Mouse (Mus musculus) layer of hippocampus, postnatal 14 days (tissue): Measurements from ENCODE around the gene Zfp277. TPM values are rescaled to one million over a fixed set of nuclear protein-coding genes. Genes with fewer than 3 reads are reported as not detected.

Source experiments
- DNase-seq, 2 experiments: peaks; one replicate each; pipeline ENCODE4 v3.0.0; 2021 to 2022; ENCODE audit warnings: low spot score in 2 of 2, mixed read lengths in 1 of 2
- total RNA-seq, 2 experiments: library from RNA; stranded (reverse); gene quantifications; 2 replicates each; pipeline ENCODE4 v1.2.3; 2021

Zfp277 gene
- total RNA-seq, 2 experiments from 2014 or later = 24.1 to 26.1 TPM

- DNase-seq = peak; percentile 50 to 58
These were observed 1.0 kb upstream of the Zfp277 start for GRCm38 (mm10) chr12:40446450-40447381.

- no peak for DNase-seq
These were observed 496 bp downstream of the Zfp277 start for GRCm38 (mm10) chr12:40445206-40445605.

- DNase-seq = no peak
These were observed 7.7 kb downstream of the Zfp277 start for GRCm38 (mm10) chr12:40438049-40438448.

- peak in 1 of 2 experiments; percentile 36 for DNase-seq
These were observed 11.6 kb downstream of the Zfp277 start for GRCm38 (mm10) chr12:40434101-40434500.

GRCm38 (mm10) chr12:40431075-40431474, 14.6 kb downstream of the Zfp277 start:
- no peak for DNase-seq

GRCm38 (mm10) chr12:40429976-40430375, 15.7 kb downstream of the Zfp277 start:
- DNase-seq = no peak

- DNase-seq = no peak
These were observed 18.1 kb downstream of the Zfp277 start for GRCm38 (mm10) chr12:40427606-40428005.

GRCm38 (mm10) chr12:40424991-40425390, 20.7 kb downstream of the Zfp277 start:
- no peak for DNase-seq

GRCm38 (mm10) chr12:40417257-40417656, 28.4 kb downstream of the Zfp277 start:
- DNase-seq = no peak

- DNase-seq = no peak
These were observed 30.3 kb downstream of the Zfp277 start for GRCm38 (mm10) chr12:40415312-40415925.

GRCm38 (mm10) chr12:40414682-40415311, 30.9 kb downstream of the Zfp277 start:
- DNase-seq = peak in 1 of 2 experiments; percentile 52

GRCm38 (mm10) chr12:40399812-40400211, 45.9 kb downstream of the Zfp277 start:
- DNase-seq = no peak

- no peak for DNase-seq
These were observed 46.3 kb downstream of the Zfp277 start for GRCm38 (mm10) chr12:40399386-40399785.

GRCm38 (mm10) chr12:40398916-40399315, 46.8 kb downstream of the Zfp277 start:
- DNase-seq = no peak

- DNase-seq = no peak
These were observed 52.8 kb downstream of the Zfp277 start for GRCm38 (mm10) chr12:40392869-40393268.

GRCm38 (mm10) chr12:40391262-40391661, 54.4 kb downstream of the Zfp277 start:
- no peak for DNase-seq

GRCm38 (mm10) chr12:40387786-40388185, 57.9 kb downstream of the Zfp277 start:
- DNase-seq = no peak

- DNase-seq = no peak
These were observed 60.4 kb downstream of the Zfp277 start for GRCm38 (mm10) chr12:40385301-40385700.

GRCm38 (mm10) chr12:40383718-40384117, 62.0 kb downstream of the Zfp277 start:
- no peak for DNase-seq

- no peak for DNase-seq
These were observed 63.2 kb downstream of the Zfp277 start for GRCm38 (mm10) chr12:40382539-40382938.

- DNase-seq = no peak
These were observed 63.9 kb downstream of the Zfp277 start for GRCm38 (mm10) chr12:40381824-40382223.
